Mouse (Mus musculus) CH12.LX (cell line): ENCODE measurements around the gene Olfr1424. TPM values are rescaled to one million over a fixed set of nuclear protein-coding genes. Genes with fewer than 3 reads are reported as not detected.
A peak's percentile ranks its signal among the peaks of the same experiment; 100 is the strongest.

Experiments
- DNase-seq: peaks from one replicate; pipeline ENCODE4 v3.0.0-alpha.2; 2013; ENCODE audit errors: extremely low read depth
- H3K27ac ChIP-seq: 2 replicates; pipeline ENCODE4 v1.5.1; 2012; ENCODE audit warnings: low read depth, mild to moderate bottlenecking, control low read depth, moderate library complexity; ENCODE audit not compliant: insufficient read depth
- H3K27me3 ChIP-seq: replicated peaks from 2 replicates; pipeline ENCODE3; 2012; ENCODE audit warnings: inconsistent platforms
- H3K36me3 ChIP-seq, 2 experiments: replicated peaks in 1 of 2; 2 replicates each; pipeline versions ENCODE3 to v1.6.1; 2012; ENCODE audit warnings: inconsistent platforms in 1 of 2, low read length in 1 of 2, mild to moderate bottlenecking in 1 of 2, mixed read lengths in 1 of 2, moderate library complexity in 1 of 2; ENCODE audit not compliant: control insufficient read depth in 1 of 2, insufficient read depth in 1 of 2
- H3K4me1 ChIP-seq, 2 experiments: 2 replicates each; pipeline ENCODE4 v1.6.1; 2012; ENCODE audit warnings: inconsistent platforms in 1 of 2, moderate library complexity in 1 of 2; ENCODE audit not compliant: insufficient read depth in 2 of 2, control insufficient read depth in 1 of 2
- H3K4me2 ChIP-seq: 2 replicates; pipeline ENCODE4 v1.6.1; 2012; ENCODE audit warnings: low read depth, mild to moderate bottlenecking, control low read depth; ENCODE audit not compliant: poor library complexity, insufficient read depth, severe bottlenecking
- H3K4me3 ChIP-seq, 3 experiments: fragments of 150-350 bp in 1 of 3; sonication (generic) in 1 of 3; replicated peaks in 1 of 3; 2 replicates each; pipeline versions ENCODE3 to v1.5.1; 2011 to 2012; ENCODE audit warnings: low read depth in 2 of 3, low read length in 2 of 3, mild to moderate bottlenecking in 2 of 3, moderate library complexity in 2 of 3, control low read depth in 1 of 3, improper control_type of control experiment in 1 of 3, inconsistent platforms in 1 of 3, mixed read lengths in 1 of 3; ENCODE audit not compliant: poor library complexity in 1 of 3
- H3K79me2 ChIP-seq: replicated peaks from 2 replicates; pipeline ENCODE4 v1.6.1; 2012; ENCODE audit warnings: mild to moderate bottlenecking, moderate library complexity; ENCODE audit not compliant: control insufficient read depth, poor library complexity, insufficient read depth, severe bottlenecking; ENCODE audit errors: extremely low read depth
- H3K9ac ChIP-seq: 2 replicates; pipeline ENCODE4 v1.6.1; 2012; ENCODE audit warnings: low read depth, mild to moderate bottlenecking, control low read depth, moderate library complexity; ENCODE audit not compliant: insufficient read depth
- H3K9me3 ChIP-seq: replicated peaks from 2 replicates; pipeline ENCODE3; 2012; ENCODE audit warnings: low read length, inconsistent platforms, mixed read lengths
- BHLHE40 ChIP-seq: IDR thresholded peaks from 2 replicates; pipeline ENCODE4 v1.6.1; 2011; ENCODE audit warnings: mild to moderate bottlenecking, low read depth, low read length, improper control_type of control experiment
- CHD1 ChIP-seq: IDR thresholded peaks from 2 replicates; pipeline ENCODE4 v1.6.1; 2012; ENCODE audit warnings: low read depth, low read length, improper control_type of control experiment, inconsistent platforms
- CTCF ChIP-seq, 2 experiments: IDR thresholded peaks in 1 of 2; conservative IDR thresholded peaks in 1 of 2; 2 replicates each; pipeline ENCODE4 v1.5.1; 2011 to 2012; ENCODE audit warnings: low read depth in 2 of 2, low read length in 2 of 2, improper control_type of control experiment in 1 of 2, inconsistent platforms in 1 of 2, mild to moderate bottlenecking in 1 of 2, moderate library complexity in 1 of 2
- ELF1 ChIP-seq: IDR thresholded peaks from 2 replicates; pipeline ENCODE4 v1.6.1; 2014; ENCODE audit warnings: low read depth, mild to moderate bottlenecking, inconsistent platforms, low read length, improper control_type of control experiment
- ETS1 ChIP-seq: conservative IDR thresholded peaks from 2 replicates; pipeline ENCODE4 v1.6.1; 2012; ENCODE audit warnings: low read depth, mild to moderate bottlenecking, inconsistent platforms, low read length, improper control_type of control experiment, moderate library complexity
- HCFC1 ChIP-seq: IDR thresholded peaks from 2 replicates; pipeline ENCODE4 v1.6.1; 2012; ENCODE audit warnings: low read depth, mild to moderate bottlenecking, inconsistent platforms, low read length, improper control_type of control experiment
- IRF4 ChIP-seq: IDR thresholded peaks from 2 replicates; pipeline ENCODE4 v1.6.1; 2014; ENCODE audit warnings: low read depth, mild to moderate bottlenecking, inconsistent platforms, low read length, improper control_type of control experiment
- JUN ChIP-seq: IDR thresholded peaks from 2 replicates; pipeline ENCODE4 v1.6.1; 2011; ENCODE audit warnings: low read depth, mild to moderate bottlenecking, low read length, improper control_type of control experiment, moderate library complexity; ENCODE audit not compliant: insufficient read depth
- JUND ChIP-seq: conservative IDR thresholded peaks from 2 replicates; pipeline ENCODE4 v1.6.1; 2011; ENCODE audit warnings: low read depth, low read length, improper control_type of control experiment
- MAFK ChIP-seq: IDR thresholded peaks from 2 replicates; pipeline ENCODE4 v1.6.1; 2011; ENCODE audit warnings: low read length, improper control_type of control experiment; ENCODE audit not compliant: insufficient replicate concordance
- MAZ ChIP-seq: IDR thresholded peaks from 2 replicates; pipeline ENCODE4 v1.6.1; 2012; ENCODE audit warnings: low read depth, mild to moderate bottlenecking, inconsistent platforms, low read length, improper control_type of control experiment, moderate library complexity
- MXI1 ChIP-seq: IDR thresholded peaks from 2 replicates; pipeline ENCODE4 v1.6.1; 2011; ENCODE audit warnings: mild to moderate bottlenecking, low read depth, low read length, improper control_type of control experiment
- MYC ChIP-seq: IDR thresholded peaks from 2 replicates; pipeline ENCODE4 v1.6.1; 2011; ENCODE audit warnings: low read depth, mild to moderate bottlenecking, improper control_type of control experiment, low read length
- NELFE ChIP-seq: IDR thresholded peaks from 2 replicates; pipeline ENCODE4 v1.6.1; 2011; ENCODE audit warnings: low read depth, low read length, improper control_type of control experiment
- POLR2A ChIP-seq: IDR thresholded peaks from 2 replicates; pipeline ENCODE4 v1.6.1; 2011; ENCODE audit warnings: low read depth, mild to moderate bottlenecking, improper control_type of control experiment, low read length
- RAD21 ChIP-seq: IDR thresholded peaks from 2 replicates; pipeline ENCODE4 v1.6.1; 2011; ENCODE audit warnings: low read depth, mild to moderate bottlenecking, low read length, improper control_type of control experiment, moderate library complexity
- SIN3A ChIP-seq: IDR thresholded peaks from 2 replicates; pipeline ENCODE4 v1.6.1; 2012; ENCODE audit warnings: low read length, improper control_type of control experiment, inconsistent platforms
- SMC3 ChIP-seq: IDR thresholded peaks from 2 replicates; pipeline ENCODE4 v1.6.1; 2011; ENCODE audit warnings: low read depth, low read length, improper control_type of control experiment
- TCF12 ChIP-seq: IDR thresholded peaks from 2 replicates; pipeline ENCODE4 v1.6.1; 2014; ENCODE audit warnings: low read depth, mild to moderate bottlenecking, inconsistent platforms, low read length, improper control_type of control experiment
- USF2 ChIP-seq: conservative IDR thresholded peaks from 2 replicates; pipeline ENCODE4 v1.6.1; 2011; ENCODE audit warnings: low read depth, low read length, improper control_type of control experiment
- ZMIZ1 ChIP-seq: IDR thresholded peaks from 2 replicates; pipeline ENCODE4 v1.6.1; 2012; ENCODE audit warnings: low read depth, mild to moderate bottlenecking, inconsistent platforms, low read length, improper control_type of control experiment
- ZNF384 ChIP-seq: IDR thresholded peaks from 2 replicates; pipeline ENCODE4 v1.6.1; 2012; ENCODE audit warnings: low read depth, low read length, improper control_type of control experiment, inconsistent platforms
- dilution Hi-C: fragments of 300-500 bp; cut with MboI; formaldehyde crosslinking; loops from 2 replicates; pipeline ENCODE4 v1.14.3; 2020; ENCODE audit warnings: low sequenced_read_pairs; ENCODE audit not compliant: extremely low pct_unique_long_range_greater_than_20kb, extremely low pct_ligation_motif_present
- in situ Hi-C: fragments of 300-500 bp; cut with MboI; formaldehyde crosslinking; loops from 3 replicates; pipeline ENCODE4 v1.14.3; 2019; ENCODE audit warnings: low sequenced_read_pairs, low pct_ligation_motif_present, low pct_unique_long_range_greater_than_20kb, mixed read lengths
- polyA plus RNA-seq: library from polyadenylated mRNA; unstranded; fragments of >175 nt; gene quantifications from 2 replicates; pipeline ENCODE4 v1.2.1, GENCODE M21; 2012; ENCODE audit warnings: low read depth; ENCODE audit not compliant: insufficient read length
- total RNA-seq, 2 experiments: library from RNA; depleted of rRNA; stranded (reverse); fragments of 300-350 nt in 1 of 2; fragments of >200 nt in 1 of 2; gene quantifications; 2 replicates each; pipeline ENCODE4 v1.2.3; 2012 to 2014

The Olfr1424 gene
- total and polyA plus RNA-seq, 3 experiments = not detected

- no peak for TF ChIP-seq ZMIZ1
- TF ChIP-seq MAFK = no peak
- TF ChIP-seq, all 38 proteins: peak for 0
These were observed 38.3 kb downstream of the Olfr1424 start (continued) for GRCm38 (mm10) chr19:12024149-12024548.

GRCm38 (mm10) chr19:12016192-12016591, 46.3 kb downstream of the Olfr1424 start:
- in situ Hi-C loops = loop anchor here (10.0 to 25.0 kb wide), 2 partner anchors 471 to 559 kb away; no protein-coding TSS in a partner anchor

GRCm38 (mm10) chr19:12015708-12016107, 46.8 kb downstream of the Olfr1424 start:
- Histone ChIP-seq H3K79me2 (no peaks in the 10 kb centered on the region), H3K4me2 (no peak overlapping the region), H3K36me3 (no peaks in the 10 kb centered on the region), H3K27ac (no peak overlapping the region), H3K4me3 (no peak overlapping the region), H3K9me3 (no peaks in the 10 kb centered on the region), H3K9ac (no peak overlapping the region), H3K4me1 (peaks cover 4% of the 10 kb centered on the region in 2 experiments; a peak in 2 of 4 replicates), H3K27me3 (peaks cover 2% of the 10 kb centered on the region)
- dilution Hi-C loops (no loop called here), in situ Hi-C loops (loop anchor here (10.0 to 25.0 kb wide), 2 partner anchors 472 to 559 kb away; no protein-coding TSS in a partner anchor)
- TF ChIP-seq ELF1 = no peak
- no peak for TF ChIP-seq JUN
- no peak for TF ChIP-seq MAZ
- peak; percentile 25; the same call in 1 of the 2 replicates for TF ChIP-seq SMC3
- no peak for TF ChIP-seq CHD1
- TF ChIP-seq MXI1 = no peak
- no peak for TF ChIP-seq ETS1
- TF ChIP-seq CTCF (conservative IDR thresholded peaks at IDR 0.05 in 1 of 2, IDR thresholded peaks at IDR 0.05 in 1 of 2; ENCODE audit: low read depth in 2 of 2, low read length in 2 of 2) = peak; percentile 49 to 58; a peak in 3 of 4 replicates
- no peak for TF ChIP-seq BHLHE40
- DNase-seq = no peak

More at GRCm38 (mm10) chr19:12016192-12016591, 46.3 kb downstream of the Olfr1424 start:
- H3K79me2 ChIP-seq = no peaks in the 10 kb centered on the region
- H3K27me3 ChIP-seq = peaks cover 2% of the 10 kb centered on the region
- H3K4me2 ChIP-seq = no peak overlapping the region
- DNase-seq = no peak
- no peaks in the 10 kb centered on the region for H3K9me3 ChIP-seq
- no peaks in the 10 kb centered on the region for H3K36me3 ChIP-seq
- no peak overlapping the region for H3K9ac ChIP-seq
- H3K27ac ChIP-seq = no peak overlapping the region
- dilution Hi-C loops = no loop called here
- TF ChIP-seq USF2 (no peak), ETS1 (no peak), RAD21 (no peak), ZNF384 (no peak), MAZ (no peak), IRF4 (no peak), JUND (no peak), SIN3A (no peak), HCFC1 (no peak), MYC (no peak), NELFE (no peak), TCF12 (no peak), POLR2A (no peak)
- no peak overlapping the region for H3K4me3 ChIP-seq
- H3K4me1 ChIP-seq = peaks cover 4% of the 10 kb centered on the region in 2 experiments; a peak in 2 of 4 replicates
